Mouse (Mus musculus) left cerebral cortex, postnatal 4 days (tissue): ENCODE results near the gene Rnf227. TPM values are rescaled to one million over a fixed set of nuclear protein-coding genes. Genes with fewer than 3 reads are reported as not detected.

ENCODE experiments used
- DNase-seq: peaks from one replicate; pipeline ENCODE4 v3.0.0-alpha.2; 2022
- intact Hi-C: fragments of 180-260 bp; cut with DNase I; formaldehyde crosslinking; loops from one replicate; pipeline ENCODE4 v1.15.1; 2025
- total RNA-seq, 2 experiments: library from RNA; stranded (reverse); gene quantifications; 2 replicates each; pipeline ENCODE4 v1.2.3; 2021

The Rnf227 gene
- total RNA-seq, 2 experiments from 2014 or later: 77.3 to 89.1 TPM

DNA sequence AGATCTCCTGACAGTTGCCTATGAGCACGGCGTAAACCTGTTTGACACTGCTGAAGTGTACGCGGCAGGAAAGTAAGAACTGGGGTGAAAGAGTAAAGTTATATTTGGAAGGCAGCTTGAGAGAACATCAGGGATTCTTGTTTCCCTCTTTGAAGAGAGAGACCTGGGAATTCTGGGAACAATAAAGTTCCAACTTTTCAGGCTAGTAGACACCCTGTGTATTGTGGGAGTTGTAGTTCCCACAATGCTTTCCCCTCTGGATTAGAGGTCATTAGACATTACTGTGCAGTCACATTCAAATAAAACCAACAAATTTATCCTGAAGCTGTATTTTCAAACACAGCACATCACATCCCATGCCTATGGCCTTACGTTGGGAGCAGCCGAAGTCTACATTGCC lies 11.7 kb upstream of the Rnf227 start:
- intact Hi-C loops: no loop called here
- no peak for DNase-seq

DNA sequence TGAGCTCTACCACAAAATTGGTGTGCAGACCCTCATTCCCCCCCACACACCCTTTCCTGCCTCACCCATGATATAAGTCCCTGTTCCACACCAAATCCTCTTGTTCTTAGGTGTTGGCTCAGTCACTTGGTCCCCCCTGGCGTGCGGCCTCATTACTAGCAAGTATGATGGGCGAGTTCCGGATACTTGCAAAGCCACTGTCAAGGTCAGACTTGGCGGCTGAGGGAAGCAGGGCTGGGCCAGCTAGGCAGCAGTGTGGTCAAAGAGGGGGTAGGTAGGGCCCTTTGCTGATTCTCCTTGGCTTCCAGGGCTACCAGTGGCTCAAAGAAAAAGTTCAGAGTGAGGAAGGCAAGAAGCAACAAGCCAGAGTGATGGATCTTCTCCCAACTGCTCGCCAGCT lies 9.1 kb upstream of the Rnf227 start:
- intact Hi-C loops: no loop called here
- DNase-seq: no peak

DNA sequence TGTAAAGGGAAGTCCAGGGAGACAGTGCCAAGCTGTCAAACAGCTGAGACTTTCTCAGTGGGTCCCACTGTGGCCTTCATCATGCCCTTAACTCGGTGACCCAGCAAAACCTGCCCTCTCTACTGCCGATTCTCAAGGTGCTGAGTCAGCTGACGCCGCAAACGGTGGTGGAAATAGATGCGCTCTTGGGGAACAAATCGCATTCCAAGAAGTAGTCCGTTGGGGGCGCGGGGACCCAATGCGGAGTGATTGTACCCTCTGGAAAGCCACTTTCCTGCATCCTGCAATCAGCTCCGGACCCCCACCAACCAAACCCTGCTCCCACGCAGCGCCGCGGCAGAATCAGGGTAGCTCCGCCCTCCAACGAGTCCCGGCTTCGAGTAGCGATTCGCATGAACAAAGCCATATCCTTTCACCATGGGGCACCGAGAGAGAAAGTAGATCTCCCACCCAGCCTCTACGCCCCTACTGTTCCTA lies 8.3 kb upstream of the Rnf227 start:
- peak; percentile 77 for DNase-seq
- intact Hi-C loops: no loop called here

DNA sequence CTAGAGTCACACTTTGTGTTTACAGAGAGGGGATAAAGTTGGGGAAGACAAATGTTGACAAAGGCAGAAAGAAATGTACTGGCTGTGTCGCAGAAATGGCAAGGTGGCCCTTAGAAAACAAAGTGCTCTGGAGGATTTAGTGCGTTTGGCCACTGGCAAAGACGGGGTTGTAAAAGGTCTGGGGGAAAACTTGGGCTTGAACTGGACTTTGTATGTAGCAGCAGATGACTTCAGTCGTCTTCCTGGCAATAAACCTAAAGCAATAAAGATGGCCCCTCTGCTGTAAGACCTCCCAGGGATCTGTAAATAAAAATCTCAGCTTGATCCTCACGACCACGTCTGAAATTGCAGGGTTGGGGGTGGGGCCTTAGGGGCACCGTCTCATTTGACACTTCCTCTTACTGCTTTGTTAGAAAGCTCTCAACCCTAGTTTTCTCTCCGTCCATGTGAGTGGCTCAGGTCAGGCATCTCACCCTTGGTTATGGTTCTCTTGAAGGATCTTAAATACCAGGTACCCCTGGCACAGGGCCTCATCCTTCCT lies 7.5 kb upstream of the Rnf227 start:
- no peak for DNase-seq
- intact Hi-C loops: no loop called here

DNA sequence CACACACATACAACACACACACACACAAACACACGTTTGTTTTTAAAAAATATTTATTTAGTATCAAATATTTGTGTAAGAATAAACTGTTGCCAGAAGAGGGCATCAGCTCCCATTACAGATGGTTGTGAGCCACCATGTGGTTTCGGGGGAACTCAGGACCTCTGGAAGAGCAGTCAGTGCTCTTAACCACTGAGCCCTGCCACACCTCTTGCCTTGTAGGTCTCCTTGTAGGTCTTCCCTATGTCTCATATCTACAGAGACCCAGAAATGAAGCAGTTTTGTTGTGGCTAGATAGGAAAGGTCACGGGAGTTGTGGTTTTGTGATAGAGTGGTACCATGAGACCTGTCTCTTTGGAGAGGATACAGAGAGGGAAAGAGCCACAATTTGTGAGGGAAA lies 6.3 kb upstream of the Rnf227 start:
- no peak for DNase-seq
- intact Hi-C loops: no loop called here

DNA sequence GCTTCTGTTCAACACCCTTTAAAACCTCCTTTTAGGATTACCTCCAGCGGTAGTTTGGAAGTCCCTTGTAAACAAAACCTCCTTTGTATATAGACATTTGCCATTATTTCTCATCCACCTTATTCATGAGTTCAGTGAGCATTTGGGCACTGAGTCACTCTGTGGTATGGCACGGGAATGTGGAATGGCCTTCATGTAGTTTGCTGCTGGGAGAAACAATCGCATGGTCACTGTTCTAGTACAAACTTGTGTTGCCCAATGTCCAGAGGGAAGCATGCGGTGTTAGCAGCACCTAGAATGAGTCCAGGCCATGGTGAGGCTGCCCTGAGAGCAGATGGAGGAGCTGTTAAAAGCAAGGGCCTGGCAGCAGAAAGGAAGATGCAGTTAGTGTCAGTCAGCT lies 5.5 kb upstream of the Rnf227 start:
- DNase-seq: no peak
- intact Hi-C loops: no loop called here

DNA sequence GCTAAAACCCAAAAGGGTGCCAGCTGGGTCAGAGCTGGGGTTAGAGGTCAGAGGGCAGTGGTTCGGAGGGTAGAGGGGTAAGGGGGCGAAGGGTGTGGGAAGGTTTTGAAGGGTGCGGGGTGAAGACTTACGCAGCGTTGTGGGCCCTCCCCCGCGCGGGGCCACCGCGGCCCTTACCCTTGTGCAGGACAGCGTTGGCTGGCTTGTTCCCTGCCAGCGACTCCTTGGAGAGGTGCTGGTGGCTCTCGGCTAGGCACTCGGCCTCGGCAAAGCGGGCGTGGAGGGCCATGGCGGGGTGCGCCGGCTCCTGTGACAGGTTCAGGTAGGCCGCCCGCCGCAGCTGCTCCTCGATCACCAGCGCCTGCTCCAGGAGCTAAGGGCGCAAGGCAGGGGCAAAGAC lies 6.2 kb downstream of the Rnf227 start:
- intact Hi-C loops: no loop called here
- DNase-seq: no peak

DNA sequence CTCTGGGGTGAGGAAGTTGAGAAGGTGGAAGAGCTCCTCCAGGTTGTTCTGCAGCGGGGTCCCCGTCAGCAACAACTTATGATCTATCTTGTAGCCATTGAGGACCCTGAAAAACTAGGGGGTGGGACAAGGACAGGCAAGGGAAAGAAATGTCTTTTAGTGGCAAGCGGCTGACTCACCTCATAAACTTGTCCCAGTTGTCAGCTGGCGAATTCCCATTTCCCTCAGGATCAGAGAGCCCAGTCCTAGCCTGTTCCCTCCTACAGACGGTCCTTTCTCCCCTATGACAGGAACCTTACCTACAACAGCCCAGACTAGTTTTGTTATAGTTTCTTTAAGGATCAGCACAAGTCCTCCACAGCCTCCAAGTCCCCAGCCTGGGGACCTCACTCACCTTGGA lies 16.3 kb downstream of the Rnf227 start:
- intact Hi-C loops: no loop called here
- no peak for DNase-seq

DNA sequence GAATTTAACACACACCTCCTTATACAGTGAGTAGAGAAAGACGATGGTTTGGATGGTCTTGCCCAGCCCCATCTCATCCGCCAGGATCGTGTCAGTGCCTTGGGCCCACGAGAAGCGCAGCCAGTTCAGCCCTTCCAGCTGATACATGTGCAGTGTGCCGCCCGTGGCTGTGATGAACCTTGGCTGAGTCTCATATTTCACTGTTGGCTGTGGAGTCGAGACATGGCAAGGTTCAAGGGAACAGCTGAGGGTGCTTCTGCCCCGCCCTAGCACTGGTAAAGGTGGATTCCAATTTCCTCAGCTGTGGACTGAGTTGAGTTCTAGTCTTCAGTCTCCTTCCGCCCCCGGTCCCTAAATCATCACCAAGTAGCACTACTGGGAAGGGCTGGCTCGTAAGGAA lies 17.4 kb downstream of the Rnf227 start:
- no peak for DNase-seq
- intact Hi-C loops: no loop called here

DNA sequence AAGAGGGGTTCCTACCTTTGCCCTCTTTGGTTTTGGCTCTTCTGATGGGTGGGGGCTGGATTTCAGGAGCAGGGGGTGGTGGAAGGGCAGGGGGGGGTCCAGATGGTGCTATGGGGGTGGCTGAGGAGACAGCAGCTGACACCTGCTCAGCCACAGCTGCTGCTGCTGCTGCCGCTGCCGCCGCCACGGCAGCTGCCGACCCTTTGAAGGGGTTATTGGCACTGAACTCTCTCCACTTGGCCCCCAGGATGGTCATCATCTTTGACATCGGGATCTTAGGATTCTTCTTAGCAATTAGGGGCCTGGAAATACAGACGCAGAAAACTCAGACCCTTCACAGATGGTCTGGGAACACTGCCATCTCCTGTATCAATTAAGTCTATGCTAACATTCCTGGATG lies 21.8 kb downstream of the Rnf227 start:
- intact Hi-C loops: no loop called here
- DNase-seq: peak; percentile 44

DNA sequence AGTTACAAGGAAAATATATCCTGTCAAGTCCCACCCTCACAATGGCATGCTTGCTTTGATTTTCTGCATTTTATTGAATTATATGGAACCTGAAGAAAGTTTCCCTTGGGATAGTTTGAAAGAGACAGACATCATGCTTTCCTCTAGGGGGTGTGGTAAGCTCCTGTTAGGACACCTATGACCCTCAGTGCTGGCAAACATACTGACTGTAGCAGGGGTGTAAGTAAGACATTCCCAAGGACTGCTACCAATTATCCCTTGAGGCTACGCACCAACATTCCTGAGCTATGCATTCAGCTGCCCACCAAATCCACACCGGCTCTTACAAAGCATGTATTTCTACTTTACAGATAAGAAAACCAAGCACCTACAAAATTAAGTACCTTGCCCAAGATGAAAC lies 22.2 kb downstream of the Rnf227 start:
- no peak for DNase-seq
- intact Hi-C loops: no loop called here

DNA sequence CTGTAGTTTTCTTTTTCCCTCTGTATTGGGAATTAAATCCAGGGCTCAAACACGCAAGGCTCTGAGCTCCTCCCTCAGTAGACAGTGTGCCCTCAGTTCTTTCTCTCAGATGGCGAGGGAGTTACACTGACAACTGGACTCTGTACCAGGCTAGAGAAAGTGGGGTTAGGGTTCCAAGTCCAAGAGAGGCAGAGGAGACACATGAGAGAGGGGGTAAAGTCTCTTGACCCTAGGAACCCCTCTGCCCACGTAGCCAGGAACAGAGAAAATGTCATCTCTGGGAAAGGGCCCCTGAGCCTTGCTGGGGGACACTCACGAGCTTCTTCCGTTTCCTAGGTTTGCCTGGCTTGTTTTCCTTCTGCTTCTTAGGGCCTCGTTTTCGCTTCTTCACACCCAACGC lies 24.1 kb downstream of the Rnf227 start:
- no peak for DNase-seq
- intact Hi-C loops: no loop called here

DNA sequence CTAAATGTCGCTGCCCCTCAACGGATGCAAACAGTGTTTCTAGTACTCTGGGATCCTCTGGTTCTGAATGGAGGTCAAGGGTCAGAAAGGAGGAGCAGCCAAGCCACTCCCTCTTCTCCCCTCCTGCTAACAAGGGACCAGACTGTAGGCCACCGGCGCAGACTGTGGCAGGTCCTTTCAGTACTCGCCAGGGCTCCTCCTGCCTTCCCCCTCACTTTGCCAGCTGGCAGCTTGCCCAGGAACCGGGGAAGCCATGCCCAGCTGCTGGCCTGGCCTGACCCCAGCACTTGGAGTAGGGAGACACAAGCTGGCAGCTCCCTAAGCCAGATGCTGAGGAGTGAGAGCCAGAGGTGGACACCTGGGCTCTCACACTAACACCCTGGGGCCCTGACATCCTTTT lies 24.6 kb downstream of the Rnf227 start:
- intact Hi-C loops: no loop called here
- peak; percentile 99 for DNase-seq

DNA sequence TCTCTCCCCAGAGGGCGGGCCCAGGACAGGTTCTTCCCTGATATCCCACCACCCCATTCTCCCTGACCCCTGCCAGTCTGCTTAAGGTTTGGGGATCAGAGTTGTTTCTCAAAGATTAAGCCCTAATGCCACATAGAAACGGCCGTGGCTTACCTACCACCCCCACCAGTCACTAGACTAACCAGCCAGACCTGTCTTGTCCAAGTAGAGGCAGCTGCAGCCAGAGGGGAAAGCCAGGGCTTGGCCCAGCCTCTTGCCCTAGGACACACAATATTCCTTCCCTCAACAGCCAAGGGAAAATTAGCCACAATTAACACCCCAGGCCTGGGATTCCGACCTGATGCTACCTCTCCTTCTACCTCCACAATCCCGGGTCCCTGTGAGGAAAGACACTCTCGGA lies 25.5 kb downstream of the Rnf227 start:
- intact Hi-C loops: no loop called here
- DNase-seq: no peak

DNA sequence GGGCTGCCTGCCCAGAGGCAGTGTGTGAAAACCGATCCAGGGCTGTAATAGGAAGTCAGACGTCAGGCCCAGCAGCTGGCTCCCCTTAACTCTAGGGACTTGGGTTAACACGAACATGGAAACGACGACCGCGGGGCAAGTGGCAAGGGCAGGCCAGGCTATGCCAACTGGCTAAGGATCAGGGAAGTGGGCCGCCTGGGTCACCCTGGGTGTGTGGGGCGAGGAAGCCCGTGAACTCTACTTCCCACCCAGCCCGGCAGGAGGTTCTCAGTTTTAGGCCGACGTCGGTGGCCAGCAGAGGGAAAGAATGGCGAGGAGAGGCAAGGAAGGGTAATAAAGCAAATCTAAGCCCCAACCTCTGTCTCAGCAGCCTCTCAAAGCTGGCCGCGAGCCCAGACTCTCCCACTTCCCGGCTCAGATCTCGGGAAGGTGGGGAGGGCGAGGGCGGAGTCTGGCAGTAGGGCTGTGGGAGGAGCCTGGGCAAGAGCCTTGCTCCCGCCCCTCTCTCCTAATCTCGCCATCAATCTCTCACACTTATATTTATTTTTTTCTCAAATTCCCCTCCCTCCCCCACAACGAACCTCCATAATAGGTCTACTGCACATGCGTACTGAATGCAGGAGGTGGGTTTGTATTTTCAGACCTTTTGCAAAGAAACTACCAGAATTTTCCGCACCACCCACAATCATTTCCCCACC lies 26.0 kb downstream of the Rnf227 start:
- peak; percentile 98 for DNase-seq
- intact Hi-C loops: no loop called here

DNA sequence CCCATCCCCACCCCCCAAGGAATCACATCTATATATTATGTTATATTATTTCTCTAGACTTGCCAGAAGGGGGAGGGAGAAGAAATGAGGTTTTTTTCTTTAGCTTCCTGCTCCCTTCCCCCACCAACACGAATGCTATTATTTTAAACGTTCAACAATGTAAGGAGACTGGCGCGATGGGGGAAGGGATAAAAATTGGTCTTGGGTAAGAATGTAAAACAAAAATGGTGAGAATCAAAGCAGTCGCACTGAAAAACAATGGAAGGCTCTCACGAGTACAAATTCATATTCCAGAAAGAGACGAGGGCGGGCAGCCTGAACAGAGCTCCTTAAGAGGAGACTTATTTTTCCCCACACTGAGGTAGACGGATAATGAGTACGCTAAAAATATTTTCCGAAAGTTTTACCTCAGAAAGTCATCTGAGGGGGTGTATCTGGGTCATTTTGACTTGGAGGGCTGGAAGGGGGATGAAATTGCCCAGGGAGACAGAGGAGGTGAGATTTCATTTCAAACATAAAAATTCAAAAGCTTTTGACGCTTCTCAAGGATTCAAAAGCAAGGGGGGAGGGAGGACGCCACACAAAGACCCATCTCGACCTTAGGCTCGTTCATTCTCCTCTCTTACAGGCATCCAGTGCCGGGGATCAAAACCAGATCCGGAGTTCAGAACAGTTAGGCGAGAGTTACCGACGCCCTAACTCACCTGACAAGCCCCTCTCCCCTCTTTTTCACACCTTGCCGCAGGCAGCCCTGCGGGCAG lies 26.8 kb downstream of the Rnf227 start:
- intact Hi-C loops: no loop called here
- DNase-seq: no peak

DNA sequence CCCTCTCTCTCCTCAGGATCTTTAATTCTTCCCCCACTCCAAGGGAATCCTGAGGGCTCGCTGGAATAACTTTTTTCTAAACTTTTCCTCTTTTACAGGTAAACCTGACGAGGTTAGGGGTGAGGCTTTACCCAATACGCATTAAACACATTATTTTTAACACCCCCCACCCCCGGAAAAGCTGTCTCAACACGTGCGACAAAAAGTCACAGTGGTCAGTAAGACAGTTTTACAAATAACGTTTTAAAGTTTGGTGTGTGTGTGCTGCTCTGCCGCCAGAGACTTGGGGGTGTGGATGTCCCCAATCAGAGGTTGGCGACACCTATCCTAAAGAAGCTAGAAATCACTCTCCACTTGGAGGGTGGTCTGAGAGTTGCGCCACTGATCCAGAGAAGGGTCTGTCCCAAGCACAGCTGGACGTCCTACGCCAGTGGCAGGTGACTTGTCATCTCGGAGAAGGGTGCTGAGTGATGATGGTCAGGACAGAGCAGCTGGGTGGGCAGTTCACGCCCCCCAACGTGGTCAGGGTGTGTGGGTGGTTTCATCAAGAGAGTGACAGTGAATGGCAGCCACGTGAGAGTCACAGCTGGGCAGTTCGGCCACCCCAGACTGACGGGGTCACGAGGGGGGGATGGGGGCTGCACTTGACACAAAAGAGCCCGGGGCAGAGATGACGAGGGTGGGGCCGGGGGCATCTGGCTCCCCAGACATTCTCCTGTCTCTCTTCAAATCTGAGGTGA lies 27.5 kb downstream of the Rnf227 start:
- no peak for DNase-seq
- intact Hi-C loops: no loop called here

DNA sequence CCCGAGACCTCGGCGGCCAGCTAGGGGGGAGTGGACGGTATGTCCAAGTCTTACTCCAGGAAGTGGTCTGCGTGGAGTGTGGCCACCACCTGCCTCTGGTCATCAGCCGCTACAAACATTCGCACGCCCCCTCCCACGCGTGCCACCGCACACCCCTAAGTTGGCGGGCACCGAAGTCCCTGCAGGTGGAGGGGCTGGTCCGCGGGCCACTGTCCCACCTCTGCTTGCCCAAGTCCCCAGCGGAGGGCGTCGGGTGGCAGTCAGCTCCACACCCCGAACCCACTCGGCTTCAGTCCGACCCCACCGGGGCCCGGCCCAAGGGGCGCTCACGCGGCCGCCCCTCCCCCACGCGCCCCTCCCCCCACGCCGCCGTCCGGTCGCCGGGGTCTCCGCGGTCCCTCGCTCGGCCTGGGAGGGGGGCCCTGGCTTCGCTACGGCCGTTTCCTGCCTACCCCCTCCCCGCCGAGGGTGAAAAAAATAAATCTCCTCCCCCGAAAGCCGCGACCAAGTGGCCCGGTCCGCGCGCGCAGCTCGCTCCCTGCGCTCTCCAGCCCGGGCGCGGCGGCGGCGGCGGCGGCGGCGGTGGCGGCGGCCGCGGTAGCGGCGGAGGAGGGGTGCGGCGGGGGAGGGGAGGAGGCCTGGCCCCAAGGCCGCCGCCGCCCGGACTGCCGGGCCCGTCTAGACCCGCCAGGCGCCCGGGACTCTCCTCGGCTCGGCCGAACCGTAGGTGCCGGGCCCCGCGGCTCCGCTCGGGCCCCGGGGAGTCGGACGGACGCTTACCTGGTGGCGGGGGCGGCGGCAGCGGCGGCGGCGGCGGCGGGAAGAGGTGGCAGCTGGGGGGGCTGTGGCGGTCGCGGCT lies 28.3 kb downstream of the Rnf227 start:
- DNase-seq: peak; percentile 50
- intact Hi-C loops: no loop called here

DNA sequence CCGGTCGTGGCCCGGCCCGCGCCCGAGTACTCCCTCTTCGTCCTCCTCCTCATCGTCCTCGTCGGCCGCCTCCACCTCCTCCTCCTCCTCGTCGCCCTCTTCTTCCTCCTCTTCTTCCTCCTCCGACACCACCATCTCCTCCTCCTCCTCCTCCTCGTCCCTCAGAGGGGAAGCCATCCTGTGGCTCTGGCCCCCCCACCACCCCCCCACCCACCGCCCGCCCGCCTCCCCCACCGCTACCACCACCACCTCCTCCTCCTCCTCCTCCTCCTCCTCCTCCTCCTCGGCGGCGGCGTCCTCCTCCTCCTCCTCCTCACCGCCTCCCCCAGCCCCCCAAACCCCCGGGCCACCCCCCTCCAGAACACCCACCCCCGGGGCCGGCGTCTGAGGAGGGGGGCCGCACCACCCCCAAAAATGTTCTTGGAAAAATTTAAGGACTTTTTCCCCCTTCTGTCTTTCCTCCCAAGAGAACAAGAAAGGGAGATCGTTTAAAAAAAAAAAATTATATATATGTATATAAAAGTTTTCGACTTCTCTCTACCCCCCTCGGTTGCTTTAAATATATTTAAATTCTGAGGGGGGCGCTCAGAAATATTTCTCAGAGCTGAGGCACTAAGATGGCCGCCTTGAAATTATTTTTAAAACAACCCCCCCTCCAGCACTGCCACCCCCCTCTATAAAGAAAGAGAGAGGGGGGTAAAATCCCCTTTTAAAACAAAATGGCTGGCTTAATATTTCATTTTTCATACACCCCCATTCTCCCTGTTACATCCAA lies 29.1 kb downstream of the Rnf227 start, which contains the start of gene Chd3:
TSS of gene Chd3 (minus strand) at position 192 of the 775 bp plus-strand sequence.
- DNase-seq: no peak
- intact Hi-C loops: no loop called here
